Mouse (Mus musculus) erythroblast, embryonic 14.5 days (primary cell): ENCODE data around the gene Ptger2.

Source experiments
- GATA1 ChIP-seq: IDR thresholded peaks from 2 replicates; pipeline ENCODE4 v1.6.1; 2012; ENCODE audit warnings: low read length, inconsistent platforms, mixed read lengths
- TAL1 ChIP-seq: IDR thresholded peaks from 3 replicates; pipeline ENCODE4 v1.6.1; 2012; ENCODE audit warnings: low read length, inconsistent platforms, mixed read lengths

DNA sequence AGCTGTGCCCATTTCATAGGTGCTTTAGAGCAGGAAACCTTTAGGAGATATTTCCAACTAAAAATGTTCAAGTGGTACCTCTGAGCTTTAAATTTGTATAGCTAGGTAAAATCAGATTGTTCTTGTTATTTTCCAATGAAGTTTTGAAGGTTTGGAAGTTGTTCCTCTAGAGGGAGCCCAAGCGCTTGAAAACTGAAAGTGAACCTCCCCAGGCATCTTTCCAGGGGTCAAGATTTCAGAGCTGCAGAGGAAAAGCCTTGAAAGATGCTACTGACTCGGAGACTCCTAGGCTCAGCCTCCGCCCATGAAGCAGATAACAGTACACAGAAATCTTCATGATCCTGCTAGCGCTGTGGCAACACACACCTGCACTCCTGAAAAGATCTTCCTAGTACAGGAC is 6.5 kb upstream of the Ptger2 start:
- TF ChIP-seq TAL1 (no peak), GATA1 (no peak)
